Mouse (Mus musculus) liver, postnatal 0 days (tissue): ENCODE data around the gene Nvl.

Source experiments
- CTCF ChIP-seq: sonication (generic); IDR thresholded peaks from 2 replicates; pipeline ENCODE4 v1.5.1; 2016; ENCODE audit warnings: antibody characterized with exemption, low read depth
- EP300 ChIP-seq: IDR thresholded peaks from 2 replicates; pipeline ENCODE4 v1.6.1; 2016; ENCODE audit warnings: antibody characterized with exemption, low read depth, mild to moderate bottlenecking

- no peak for TF ChIP-seq EP300
- peak; percentile 60 for TF ChIP-seq CTCF
Measured at GRCm38 (mm10) chr1:181149373-181150017, 5.5 kb upstream of the Nvl start.
